ENCODE assay signal across 26 mouse cellular contexts in genomic region chr8:12829381-12829780, GRCm38 (mm10). TPM values are rescaled to one million over a fixed set of nuclear protein-coding genes. Genes with fewer than 3 reads are reported as not detected.
DNase-seq lines count a peak whose midpoint lies in the region; ATAC-seq and TF ChIP-seq lines count a peak whose summit lies in the region.
"Had no signal": no experiment of that assay in that cellular context is flagged by ENCODE, and none has a peak within 500 bp of the region (broad histone marks: within the 10 kb centered on the region; RNA-seq: fewer than 3 reads in every experiment).

No protein-coding gene starts in this region.

- no peaks in the 10 kb centered on the region for H3K9me3 ChIP-seq in megakaryocyte, embryonic 14.5 days
- no peaks in the 10 kb centered on the region for H3K9me3 ChIP-seq in midbrain, embryonic 13.5 days
- no peaks in the 10 kb centered on the region for H3K9me3 ChIP-seq in midbrain, embryonic 10.5 days (replicated peaks)
- no peaks in the 10 kb centered on the region for H3K9me3 ChIP-seq in stomach, postnatal 0 days (ENCODE audit: control insufficient read depth, low read length)
- H3K9me3 ChIP-seq: forebrain, embryonic 10.5 days; forebrain, embryonic 13.5 days; G1E; heart, embryonic 10.5 days; heart, embryonic 13.5 days had no signal

- no peak overlapping the region for H3K27ac ChIP-seq in midbrain, embryonic 13.5 days
- no peak overlapping the region for H3K27ac ChIP-seq in midbrain, embryonic 10.5 days (replicated peaks)
- peak overlapping the region; percentile 24 for H3K27ac ChIP-seq in macrophage
- no peak overlapping the region for H3K27ac ChIP-seq in stomach, postnatal 0 days (replicated peaks)
- H3K27ac ChIP-seq: forebrain, embryonic 10.5 days; forebrain, embryonic 13.5 days; heart, adult 2 months; heart, embryonic 10.5 days; heart, embryonic 13.5 days; hindbrain, embryonic 14.5 days had no signal

- no peak overlapping the region for H3K9ac ChIP-seq in midbrain, embryonic 13.5 days (replicated peaks)
- no peak overlapping the region for H3K9ac ChIP-seq in stomach, postnatal 0 days (ENCODE audit: low read length)
- H3K9ac ChIP-seq: forebrain, embryonic 13.5 days; heart, embryonic 13.5 days; hindbrain, embryonic 14.5 days had no signal

- H3K4me3 ChIP-seq in megakaryocyte, embryonic 14.5 days (replicated peaks): peak overlapping the region; percentile 51
- H3K4me3 ChIP-seq in midbrain, embryonic 13.5 days (replicated peaks): no peak overlapping the region
- no peak overlapping the region for H3K4me3 ChIP-seq in midbrain, embryonic 10.5 days
- H3K4me3 ChIP-seq in C2C12 (ENCODE audit: insufficient read depth, poor library complexity, severe bottlenecking) (no peak overlapping the region), macrophage (ENCODE audit: inconsistent target) (no peak overlapping the region)
- no peak overlapping the region for H3K4me3 ChIP-seq in stomach, postnatal 0 days (ENCODE audit: low read depth, low read length)
- H3K4me3 ChIP-seq: forebrain, embryonic 10.5 days; forebrain, embryonic 13.5 days; heart, adult 2 months; heart, embryonic 10.5 days; heart, embryonic 13.5 days had no signal

- 45% methylated on average over 1 of the region's 1 CpGs for WGBS in midbrain, embryonic 13.5 days
- 72% methylated on average over 1 of the region's 1 CpGs for WGBS in midbrain, embryonic 10.5 days
- 70% methylated on average over 1 of the region's 1 CpGs for WGBS in macrophage (ENCODE audit: missing documents)
- 65% methylated on average over 1 of the region's 1 CpGs for WGBS in stomach, postnatal 0 days

- peaks cover 50% of the 10 kb centered on the region for H3K36me3 ChIP-seq in megakaryocyte, embryonic 14.5 days (replicated peaks; ENCODE audit: low read length)
- peaks cover 65% of the 10 kb centered on the region for H3K36me3 ChIP-seq in midbrain, embryonic 13.5 days
- H3K36me3 ChIP-seq in midbrain, embryonic 10.5 days: peaks cover 87% of the 10 kb centered on the region
- H3K36me3 ChIP-seq in C2C12 (ENCODE audit: control insufficient read depth, insufficient read depth) (peaks cover 10% of the 10 kb centered on the region), macrophage (ENCODE audit: inconsistent target) (peaks cover 3% of the 10 kb centered on the region; the same call in 1 of the 2 replicates)
- peaks cover 16% of the 10 kb centered on the region for H3K36me3 ChIP-seq in stomach, postnatal 0 days (ENCODE audit: control insufficient read depth, insufficient read depth, low read length)
- H3K36me3 ChIP-seq: G1E had no signal

- peaks cover 100% of the 10 kb centered on the region for H3K4me1 ChIP-seq in megakaryocyte, embryonic 14.5 days
- peaks cover 21% of the 10 kb centered on the region for H3K4me1 ChIP-seq in midbrain, embryonic 13.5 days (replicated peaks)
- peaks cover 45% of the 10 kb centered on the region for H3K4me1 ChIP-seq in midbrain, embryonic 10.5 days
- H3K4me1 ChIP-seq in stomach, postnatal 0 days (replicated peaks; ENCODE audit: control insufficient read depth, insufficient read depth): no peaks in the 10 kb centered on the region

- no peaks in the 10 kb centered on the region for H3K79me3 ChIP-seq in C2C12 (ENCODE audit: low read depth)

- no peak for DNase-seq in midbrain, embryonic 10.5 days (ENCODE audit: low spot score)
- DNase-seq in stomach, postnatal 0 days (ENCODE audit: low spot score): no peak
- DNase-seq: adrenal gland, adult 2 months; adrenal gland, postnatal 14 days; cerebellum, adult 11 months; cerebellum, adult 2 months; cerebellum, adult 9-11 months; cerebellum, postnatal 36 days; gastrocnemius, postnatal 10 days; gastrocnemius, postnatal 36 days; heart, adult 2 months; heart, postnatal 14 days; heart, postnatal 4 days had no signal

- TF ChIP-seq CTCF in C2C12 (IDR thresholded peaks at IDR 0.05; ENCODE audit: control insufficient read depth, insufficient read depth, insufficient read length): no peak
- no peak for TF ChIP-seq CTCF in stomach, postnatal 0 days (IDR thresholded peaks at IDR 0.05; ENCODE audit: low read depth)

- no peak for ATAC-seq in megakaryocyte, adult 5-6 weeks (ENCODE audit: poor library complexity, severe bottlenecking)
- 0 out of 2 replicates have a peak, but pooled peaks have one; percentile 29 for ATAC-seq in midbrain, embryonic 13.5 days
- ATAC-seq in stomach, postnatal 0 days (ENCODE audit: low FRiP score, low TSS enrichment): no peak
- ATAC-seq: forebrain, embryonic 13.5 days; forebrain, embryonic 16.5 days had no signal

- no peak overlapping the region for H3ac ChIP-seq in C2C12 (ENCODE audit: control insufficient read depth, insufficient read length, low read depth)

- H3K79me2 ChIP-seq in C2C12 (ENCODE audit: control insufficient read depth, insufficient read depth): no peaks in the 10 kb centered on the region
- H3K79me2 ChIP-seq in macrophage (ENCODE audit: inconsistent target): no peaks in the 10 kb centered on the region

- peaks cover 2% of the 10 kb centered on the region for H3K27me3 ChIP-seq in megakaryocyte, embryonic 14.5 days (replicated peaks)
- no peaks in the 10 kb centered on the region for H3K27me3 ChIP-seq in midbrain, embryonic 13.5 days
- H3K27me3 ChIP-seq in midbrain, embryonic 10.5 days (ENCODE audit: low read depth, poor library complexity, severe bottlenecking): no peaks in the 10 kb centered on the region
- H3K27me3 ChIP-seq in C2C12 (ENCODE audit: control insufficient read depth, insufficient read depth, insufficient read length): no peaks in the 10 kb centered on the region
- no peaks in the 10 kb centered on the region for H3K27me3 ChIP-seq in stomach, postnatal 0 days (ENCODE audit: control insufficient read depth, insufficient read depth, low read length)
- H3K27me3 ChIP-seq: forebrain, embryonic 13.5 days; heart, embryonic 13.5 days had no signal

- no peak overlapping the region for H3K4me2 ChIP-seq in midbrain, embryonic 13.5 days (replicated peaks)
- no peak overlapping the region for H3K4me2 ChIP-seq in stomach, postnatal 0 days (replicated peaks; ENCODE audit: low read depth)
- H3K4me2 ChIP-seq: forebrain, embryonic 13.5 days; heart, embryonic 13.5 days; hindbrain, embryonic 14.5 days had no signal

- TF ChIP-seq EP300 in stomach, postnatal 0 days (optimal IDR thresholded peaks at IDR 0.05): no peak

TF ChIP-seq in C2C12, 6 proteins besides CTCF, POLR2A, EP300 and RAD21:
- TF ChIP-seq MYOD1 (IDR thresholded peaks at IDR 0.05; ENCODE audit: control insufficient read depth, insufficient read length, low read depth) (peak; percentile 67), MAX (IDR thresholded peaks at IDR 0.05) (no peak), USF1 (IDR thresholded peaks at IDR 0.05; ENCODE audit: low read depth) (peak; percentile 13)

RNA-seq across cellular contexts. Expression of gene Mcf2l, which starts 44.2 kb away (rescaled TPM):
- polyA plus RNA-seq in megakaryocyte, embryonic 14.5 days (2012; ENCODE audit: insufficient read depth, low replicate concordance): 57.1 and 57.7 TPM in 2 replicates
- total RNA-seq in megakaryocyte, adult 5-6 weeks (2015): 7.2 and 10.1 TPM in 2 replicates
- 26.4 and 32.3 TPM in 2 replicates for total RNA-seq in megakaryocyte, adult 5-6 weeks (2017)
- polyA plus RNA-seq in midbrain, embryonic 13.5 days (2015; fragmentation: Nextera tagmentation; extraction: Ambion mirVana): 130 and 141 TPM in 2 replicates
- polyA plus RNA-seq in midbrain, embryonic 10.5 days (2016; fragmentation: Nextera tagmentation; extraction: Ambion mirVana): 26.4 and 42.7 TPM in 2 replicates
- polyA plus RNA-seq in C2C12 (2012; fragmentation: generic; extraction: Trizol) (1.5 TPM), macrophage (2018) (1.3 to 1.9 TPM (median 1.6 TPM) in 3 replicates)
- total RNA-seq in macrophage (2018; cell fraction: chromatin; rRNA removed): 10 to 100 TPM in 2 of 26 experiments, 1 to 10 TPM in 24; 1.1 to 12.6 (median 5.2) TPM
- 1 to 10 TPM in 10 of 26 experiments, under 1 TPM in 16; 0.38 to 1.5 (median 0.88) TPM for total RNA-seq in macrophage (2018; cell fraction: cytosol; rRNA removed)
- 1 to 10 TPM in 25 of 26 experiments, under 1 TPM in 1; 0.81 to 7.3 (median 3.3) TPM for total RNA-seq in macrophage (2018; cell fraction: nucleus; rRNA removed)
- 9.6 TPM in 2 replicates for polyA plus RNA-seq in stomach, postnatal 0 days (2015; fragmentation: Nextera tagmentation; extraction: Ambion mirVana)
- total RNA-seq: CH12.LX had no signal
- polyA plus RNA-seq: G1E had no signal
